Mouse (Mus musculus): ENCODE results near the gene Galnt7.

Gene Galnt7

GRCm38 (mm10) chr8:57652456-57653055, at the start of gene Galnt7:
Gene Galnt7, minus strand, starts transcription at chr8:57653032.
- peak; percentile 87 for DNase-seq

GRCm38 (mm10) chr8:57688633-57689032, 35.8 kb upstream of the Galnt7 start:
- DNase-seq, result no peak

GRCm38 (mm10) chr8:57685803-57686202, 33.0 kb upstream of the Galnt7 start:
- no peak for DNase-seq

GRCm38 (mm10) chr8:57680044-57680443, 27.2 kb upstream of the Galnt7 start:
- DNase-seq, result no peak

- no peak for DNase-seq
Measured at GRCm38 (mm10) chr8:57664121-57664520, 11.3 kb upstream of the Galnt7 start.

GRCm38 (mm10) chr8:57660019-57660418, 7.2 kb upstream of the Galnt7 start:
- no peak for DNase-seq

GRCm38 (mm10) chr8:57656446-57656845, 3.6 kb upstream of the Galnt7 start:
- no peak for DNase-seq

- no peak for DNase-seq
Measured at GRCm38 (mm10) chr8:57654146-57654545, 1.3 kb upstream of the Galnt7 start.

GRCm38 (mm10) chr8:57653768-57654125, 915 bp upstream of the Galnt7 start:
- no peak for DNase-seq

- DNase-seq, result peak; percentile 82
Measured at GRCm38 (mm10) chr8:57653056-57653767, 380 bp upstream of the Galnt7 start.

- DNase-seq, result peak; percentile 77
Measured at GRCm38 (mm10) chr8:57651689-57652455, 960 bp downstream of the Galnt7 start.

- no peak for DNase-seq
Measured at GRCm38 (mm10) chr8:57651357-57651688, 1.5 kb downstream of the Galnt7 start.

GRCm38 (mm10) chr8:57650216-57650615, 2.6 kb downstream of the Galnt7 start:
- no peak for DNase-seq

GRCm38 (mm10) chr8:57647566-57647965, 5.3 kb downstream of the Galnt7 start:
- DNase-seq, result no peak

GRCm38 (mm10) chr8:57644281-57644680, 8.6 kb downstream of the Galnt7 start:
- DNase-seq, result no peak

GRCm38 (mm10) chr8:57642722-57643121, 10.1 kb downstream of the Galnt7 start:
- DNase-seq, result no peak

GRCm38 (mm10) chr8:57638925-57639324, 13.9 kb downstream of the Galnt7 start:
- no peak for DNase-seq

- DNase-seq, result peak; percentile 65
Measured at GRCm38 (mm10) chr8:57637599-57638280, 15.1 kb downstream of the Galnt7 start.

- no peak for DNase-seq
Measured at GRCm38 (mm10) chr8:57636698-57637097, 16.1 kb downstream of the Galnt7 start.

GRCm38 (mm10) chr8:57636281-57636680, 16.6 kb downstream of the Galnt7 start:
- no peak for DNase-seq

- no peak for DNase-seq
Measured at GRCm38 (mm10) chr8:57631780-57632179, 21.1 kb downstream of the Galnt7 start.

GRCm38 (mm10) chr8:57630148-57630547, 22.7 kb downstream of the Galnt7 start:
- DNase-seq, result no peak

All from thymus, postnatal 4 days (tissue).